ENCODE assay signal across 9 mouse cellular contexts in genomic region chr11:117889887-117890340, GRCm38 (mm10). TPM values are rescaled to one million over a fixed set of nuclear protein-coding genes. Genes with fewer than 3 reads are reported as not detected.
DNase-seq lines count a peak whose midpoint lies in the region; ATAC-seq and TF ChIP-seq lines count a peak whose summit lies in the region.
"Had no signal": no experiment of that assay in that cellular context is flagged by ENCODE, and none has a peak within 500 bp of the region (broad histone marks: within the 10 kb centered on the region; RNA-seq: fewer than 3 reads in every experiment).

No protein-coding gene starts in this region.

- TF ChIP-seq POLR2A in ES-Bruce4 (IDR thresholded peaks at IDR 0.05; ENCODE audit: insufficient read depth, low read length), result no peak

- WGBS in forebrain, postnatal 0 days, result 4% methylated on average over 11 of the region's 11 CpGs
- WGBS in midbrain, embryonic 10.5 days, result 2% methylated on average over 11 of the region's 11 CpGs

- H3K9me3 ChIP-seq in E14TG2a.4 (ENCODE audit: low read length) (peaks cover 23% of the 10 kb centered on the region), ES-Bruce4 (replicated peaks; ENCODE audit: control insufficient read depth, insufficient read depth, low read length, poor library complexity, severe bottlenecking) (no peaks in the 10 kb centered on the region)
- H3K9me3 ChIP-seq in forebrain, postnatal 0 days (ENCODE audit: low read length), result no peaks in the 10 kb centered on the region
- H3K9me3 ChIP-seq in midbrain, embryonic 10.5 days (replicated peaks), result no peaks in the 10 kb centered on the region

- H3K4me3 ChIP-seq in E14TG2a.4 (replicated peaks; ENCODE audit: low read length), result peak overlapping the region; percentile 79
- 0 out of 2 replicates have a peak overlapping the region, but pooled peaks have one; percentile 0 for H3K4me3 ChIP-seq in ES-Bruce4 (ENCODE audit: low read depth, low read length)
- H3K4me3 ChIP-seq in forebrain, postnatal 0 days (ENCODE audit: low read depth, low read length), result no peak overlapping the region
- peak overlapping the region; percentile 48 for H3K4me3 ChIP-seq in midbrain, embryonic 10.5 days
- H3K4me3 ChIP-seq: heart, adult 2 months had no signal

- peak; percentile 61; the same call in 1 of the 2 replicates for ATAC-seq in forebrain, postnatal 0 days
- ATAC-seq in inflammation-experienced regulatory T-cells, adult 6 months, result no peak

- TF ChIP-seq CTCF in E14TG2a.4 (conservative IDR thresholded peaks at IDR 0.05; ENCODE audit: low read length) (no peak), ES-Bruce4 (IDR thresholded peaks at IDR 0.05; ENCODE audit: low read depth, low read length) (no peak)
- no peak for TF ChIP-seq CTCF in forebrain, postnatal 0 days (IDR thresholded peaks at IDR 0.05; ENCODE audit: low read depth)

- peaks cover 89% of the 10 kb centered on the region for H3K4me1 ChIP-seq in E14TG2a.4 (replicated peaks; ENCODE audit: low read depth, low read length)
- peaks cover 6% of the 10 kb centered on the region for H3K4me1 ChIP-seq in ES-Bruce4 (ENCODE audit: control insufficient read depth, insufficient read depth, low read length)
- H3K4me1 ChIP-seq in forebrain, postnatal 0 days (ENCODE audit: insufficient read depth), result peaks cover 11% of the 10 kb centered on the region
- peaks cover 36% of the 10 kb centered on the region for H3K4me1 ChIP-seq in midbrain, embryonic 10.5 days

- peak; percentile 16 for DNase-seq in forebrain, postnatal 0 days
- DNase-seq in midbrain, embryonic 10.5 days (ENCODE audit: low spot score), result peak; percentile 41
- no peak for DNase-seq in layer of hippocampus, postnatal 10 days (ENCODE audit: low spot score in 2 of 2)
- no peak for DNase-seq in adrenal gland, postnatal 25 days
- DNase-seq: cerebellum, adult 9-11 months had no signal

- H3K27me3 ChIP-seq in E14TG2a.4 (ENCODE audit: insufficient read depth, low read length) (no peaks in the 10 kb centered on the region), ES-Bruce4 (ENCODE audit: control insufficient read depth, insufficient read depth, low read length, poor library complexity, severe bottlenecking) (no peaks in the 10 kb centered on the region)
- H3K27me3 ChIP-seq in forebrain, postnatal 0 days (ENCODE audit: insufficient read depth, low read length), result peaks cover 17% of the 10 kb centered on the region; the same call in 1 of the 2 replicates
- H3K27me3 ChIP-seq in midbrain, embryonic 10.5 days (ENCODE audit: low read depth, poor library complexity, severe bottlenecking), result peaks cover 75% of the 10 kb centered on the region

- H3K36me3 ChIP-seq in E14TG2a.4 (ENCODE audit: insufficient read depth, low read length), result 0 out of 2 replicates have a peak, but pooled peaks cover 16% of the 10 kb centered on the region
- H3K36me3 ChIP-seq in ES-Bruce4 (ENCODE audit: control insufficient read depth, insufficient read depth, low read length, poor library complexity, severe bottlenecking), result no peaks in the 10 kb centered on the region
- no peaks in the 10 kb centered on the region for H3K36me3 ChIP-seq in forebrain, postnatal 0 days (ENCODE audit: insufficient read depth)
- H3K36me3 ChIP-seq in midbrain, embryonic 10.5 days, result no peaks in the 10 kb centered on the region

- TF ChIP-seq EP300 in ES-Bruce4 (IDR thresholded peaks at IDR 0.05; ENCODE audit: insufficient read depth, low read depth, low read length), result no peak

- peak overlapping the region; percentile 35; the same call in 1 of the 2 replicates for H3K4me2 ChIP-seq in forebrain, postnatal 0 days (ENCODE audit: low read depth)

- H3K9ac ChIP-seq in ES-Bruce4 (ENCODE audit: low read depth, poor library complexity, severe bottlenecking), result peak overlapping the region; percentile 37
- peak overlapping the region; percentile 14; the same call in 1 of the 2 replicates for H3K9ac ChIP-seq in forebrain, postnatal 0 days

- peak overlapping the region; percentile 29 for H3K27ac ChIP-seq in ES-Bruce4 (ENCODE audit: insufficient read depth, low read length)
- H3K27ac ChIP-seq in forebrain, postnatal 0 days (ENCODE audit: low read depth, low read length), result no peak overlapping the region; the same call in 1 of the 2 replicates
- H3K27ac ChIP-seq in midbrain, embryonic 10.5 days (replicated peaks), result peak overlapping the region; percentile 80
- H3K27ac ChIP-seq: heart, adult 2 months had no signal

RNA-seq across cellular contexts. Expression of gene Tha1, which starts 16.6 kb away (rescaled TPM):
- 0.52 and 1.1 TPM in 2 replicates for polyA plus RNA-seq in ES-Bruce4 (2011; ENCODE audit: insufficient read depth, insufficient read length, low read depth, missing spikeins)
- total RNA-seq in forebrain, postnatal 0 days (2014; rRNA removed), result 5.9 and 8.2 TPM in 2 replicates
- 2.6 and 2.9 TPM in 2 replicates for polyA plus RNA-seq in forebrain, postnatal 0 days (2015; fragmentation: Nextera tagmentation; extraction: Ambion mirVana)
- polyA plus RNA-seq in midbrain, embryonic 10.5 days (2016; fragmentation: Nextera tagmentation; extraction: Ambion mirVana), result 5.0 and 5.2 TPM in 2 replicates
- total RNA-seq in layer of hippocampus, postnatal 10 days (2021), result 1 to 10 TPM; 2.1 to 2.3 TPM
- polyA plus RNA-seq in inflammation-experienced regulatory T-cells, adult 6 months (2017; shearing (Covaris generic)), result 10 to 100 TPM in 1 of 3 experiments, 1 to 10 TPM in 2; 8.5 to 12.7 (median 9.3) TPM
- 14.8 and 16.7 TPM in 2 replicates for total RNA-seq in adrenal gland, postnatal 25 days (2021)

RNA-seq across cellular contexts. Expression of gene Tmem235, which starts 29.4 kb away (rescaled TPM):
- polyA plus RNA-seq in ES-Bruce4 (2011; ENCODE audit: insufficient read depth, insufficient read length, low read depth, missing spikeins), result 0.37 TPM in 1 of 2 replicates, not detected in the other
- total RNA-seq in forebrain, postnatal 0 days (2014; rRNA removed), result not detected in 2 replicates
- polyA plus RNA-seq in forebrain, postnatal 0 days (2015; fragmentation: Nextera tagmentation; extraction: Ambion mirVana), result not detected in 2 replicates
- not detected in 2 replicates for polyA plus RNA-seq in midbrain, embryonic 10.5 days (2016; fragmentation: Nextera tagmentation; extraction: Ambion mirVana)
- total RNA-seq in layer of hippocampus, postnatal 10 days (2021), result under 1 TPM in 1 of 2 experiments, not detected in 1; 0.25 TPM
- not detected for polyA plus RNA-seq in inflammation-experienced regulatory T-cells, adult 6 months (2017; shearing (Covaris generic))
- total RNA-seq in adrenal gland, postnatal 25 days (2021), result not detected in 2 replicates
- total RNA-seq: heart, adult 2 months had no signal
- polyA plus RNA-seq: heart, adult 2 months had no signal

RNA-seq across cellular contexts. Expression of gene Birc5, which starts 40.9 kb away (rescaled TPM):
- polyA plus RNA-seq in ES-Bruce4 (2011; ENCODE audit: insufficient read depth, insufficient read length, low read depth, missing spikeins), result 171 and 183 TPM in 2 replicates
- total RNA-seq in forebrain, postnatal 0 days (2014; rRNA removed), result 5.7 and 6.2 TPM in 2 replicates
- 24.9 and 31.4 TPM in 2 replicates for polyA plus RNA-seq in forebrain, postnatal 0 days (2015; fragmentation: Nextera tagmentation; extraction: Ambion mirVana)
- polyA plus RNA-seq in midbrain, embryonic 10.5 days (2016; fragmentation: Nextera tagmentation; extraction: Ambion mirVana), result 373 and 413 TPM in 2 replicates
- total RNA-seq in layer of hippocampus, postnatal 10 days (2021), result 1 to 10 TPM; 5.0 to 5.2 TPM
- 100 to 1,000 TPM in 1 of 3 experiments, 10 to 100 TPM in 2; 16.8 to 256 (median 23.6) TPM for polyA plus RNA-seq in inflammation-experienced regulatory T-cells, adult 6 months (2017; shearing (Covaris generic))
- 5.2 and 8.5 TPM in 2 replicates for total RNA-seq in adrenal gland, postnatal 25 days (2021)

Comparison
In these comparisons a context has a peak if more than half of its experiments do, and no peak if none do; other contexts are left out.
1. DNase-seq: peak in forebrain, postnatal 0 days (single experiment) and midbrain, embryonic 10.5 days (single experiment); none in layer of hippocampus, postnatal 10 days (0 of 2) and adrenal gland, postnatal 25 days (single experiment).